Mouse (Mus musculus) lung, adult 18-20 months (tissue): ENCODE measurements around the gene Cstf1.
A peak's percentile ranks its signal among the peaks of the same experiment; 100 is the strongest.

ENCODE experiments used
- DNase-seq, 2 experiments: peaks; one replicate each; pipeline ENCODE4 v3.0.0; 2022; ENCODE audit warnings: mixed read lengths in 2 of 2

Gene Cstf1

GRCm38 (mm10) chr2:172370411-172371223 is at the start of gene Cstf1, which contains the start of gene Aurka:
Cstf1 (plus strand) TSS chr2:172370681.
Aurka (minus strand) TSS chr2:172370535.
- DNase-seq = peak; percentile 95

DNA sequence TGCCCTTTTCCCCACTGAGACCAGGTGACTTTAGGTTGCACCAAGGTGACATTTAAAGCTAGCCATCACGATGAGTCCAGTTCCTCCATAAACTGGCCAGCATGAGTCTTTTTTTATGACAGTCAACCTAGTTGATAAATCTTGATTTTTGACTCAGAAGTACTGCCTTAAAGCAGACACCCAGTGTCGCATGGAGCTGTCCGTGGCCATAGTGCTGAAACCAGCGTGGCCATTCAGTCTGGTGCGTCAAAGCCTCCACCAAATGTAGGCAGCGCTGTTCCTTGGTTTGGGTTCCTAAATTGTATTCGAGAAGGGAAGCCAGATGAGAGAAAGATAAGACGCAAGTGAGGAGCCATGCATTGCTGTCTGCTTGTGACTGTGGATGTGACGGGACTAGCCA is 49.6 kb upstream of the Cstf1 start:
- DNase-seq = peak; percentile 7 to 27

DNA sequence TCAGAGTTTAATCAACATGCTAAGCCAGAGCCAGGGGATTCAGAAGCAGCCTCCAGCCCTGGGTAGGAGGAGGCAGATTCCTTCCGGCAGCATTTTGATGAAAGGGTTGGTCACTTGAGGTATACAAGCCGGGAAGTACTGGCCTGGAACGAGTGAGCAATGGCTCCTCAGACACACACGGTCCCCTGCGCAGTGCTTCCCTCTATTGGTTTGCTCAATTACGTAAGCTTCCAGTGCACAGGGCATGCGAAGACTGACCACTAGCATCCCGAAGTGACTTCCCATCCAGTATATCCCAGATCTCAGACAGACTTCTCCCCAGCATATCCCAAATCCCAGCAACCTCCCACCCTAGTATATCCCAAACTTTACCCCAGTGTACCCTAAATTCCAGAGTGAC is 42.2 kb upstream of the Cstf1 start:
- no peak for DNase-seq

- DNase-seq = no peak
Observed at GRCm38 (mm10) chr2:172329179-172329578, 41.3 kb upstream of the Cstf1 start.

GRCm38 (mm10) chr2:172338206-172338942 is 32.1 kb upstream of the Cstf1 start:
- no peak for DNase-seq

DNA sequence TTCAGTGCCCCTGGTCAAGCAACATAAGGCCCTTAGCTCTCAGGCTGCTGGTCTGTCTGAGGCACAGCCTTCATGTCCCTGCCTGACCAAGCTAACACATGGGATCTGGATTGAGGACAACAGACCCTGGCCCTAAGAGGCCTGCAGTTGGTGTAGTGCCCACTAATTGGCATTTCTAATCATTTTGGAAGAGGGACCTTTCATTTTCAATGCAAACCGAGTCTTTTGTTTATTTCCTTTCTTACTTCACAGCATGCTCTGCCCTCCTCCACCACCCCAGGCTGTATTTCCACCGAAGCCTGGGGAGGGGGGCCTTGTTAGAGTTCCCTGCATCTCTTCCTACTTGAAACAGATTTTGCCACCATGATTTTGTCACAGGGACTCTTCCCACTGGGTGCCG is 29.5 kb upstream of the Cstf1 start:
- DNase-seq = no peak

- DNase-seq = no peak
Observed at GRCm38 (mm10) chr2:172341606-172342005, 28.9 kb upstream of the Cstf1 start.

- no peak for DNase-seq
Observed at GRCm38 (mm10) chr2:172343751-172344150, 26.7 kb upstream of the Cstf1 start.

DNA sequence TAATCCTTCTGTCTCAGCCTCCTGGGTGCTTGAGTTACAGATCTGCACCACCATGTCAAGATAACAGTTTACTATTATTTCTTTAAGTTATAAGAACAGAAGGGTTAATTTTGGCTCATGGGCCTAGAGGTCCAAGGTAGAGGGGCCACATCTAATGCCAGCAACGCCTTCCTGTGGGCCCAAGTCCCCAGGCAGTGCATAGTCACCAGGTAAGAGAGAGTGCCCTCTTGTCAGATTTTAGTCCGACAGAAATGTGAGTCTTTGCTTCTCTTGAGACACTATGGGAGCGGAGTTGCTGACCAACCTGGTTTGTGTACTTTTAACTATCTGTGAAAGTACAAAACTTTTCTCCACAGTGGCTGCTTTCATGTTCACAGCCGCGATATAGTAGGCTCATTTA is 25.8 kb upstream of the Cstf1 start:
- no peak for DNase-seq

- peak; percentile 97 to 98 for DNase-seq
Observed at GRCm38 (mm10) chr2:172345258-172345738, 25.2 kb upstream of the Cstf1 start, which contains the start of gene Fam210b. Fam210b (plus strand) TSS chr2:172345565.

GRCm38 (mm10) chr2:172346034-172346929 is 24.2 kb upstream of the Cstf1 start:
- DNase-seq = peak; percentile 30 to 66

GRCm38 (mm10) chr2:172346933-172347611 is 23.4 kb upstream of the Cstf1 start:
- DNase-seq = no peak

GRCm38 (mm10) chr2:172348297-172348950 is 22.1 kb upstream of the Cstf1 start:
- DNase-seq = peak; percentile 31 to 65

DNA sequence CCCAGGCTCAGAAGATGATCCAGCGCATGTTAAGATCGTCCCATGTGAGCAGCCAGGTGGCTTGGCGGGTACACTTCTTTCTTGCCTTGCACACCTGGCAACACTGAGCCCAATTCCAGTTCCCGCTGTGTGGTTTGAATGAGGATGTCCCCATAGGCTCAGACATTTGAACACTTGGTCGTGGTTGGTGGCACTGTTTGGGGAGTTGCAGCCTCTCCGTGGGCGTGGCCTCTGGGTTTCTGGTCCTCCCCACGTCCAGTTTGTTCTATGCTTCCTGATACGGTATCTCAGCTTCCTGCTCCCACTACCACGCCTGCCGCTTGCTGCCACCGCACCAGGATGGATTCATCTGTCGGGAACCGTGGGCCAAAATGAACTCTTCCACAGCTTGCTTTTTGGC is 20.7 kb upstream of the Cstf1 start:
- DNase-seq = no peak

GRCm38 (mm10) chr2:172350773-172351172 is 19.7 kb upstream of the Cstf1 start:
- peak in 1 of 2 experiments; percentile 27 for DNase-seq

GRCm38 (mm10) chr2:172353218-172353617 is 17.3 kb upstream of the Cstf1 start:
- DNase-seq = no peak

DNA sequence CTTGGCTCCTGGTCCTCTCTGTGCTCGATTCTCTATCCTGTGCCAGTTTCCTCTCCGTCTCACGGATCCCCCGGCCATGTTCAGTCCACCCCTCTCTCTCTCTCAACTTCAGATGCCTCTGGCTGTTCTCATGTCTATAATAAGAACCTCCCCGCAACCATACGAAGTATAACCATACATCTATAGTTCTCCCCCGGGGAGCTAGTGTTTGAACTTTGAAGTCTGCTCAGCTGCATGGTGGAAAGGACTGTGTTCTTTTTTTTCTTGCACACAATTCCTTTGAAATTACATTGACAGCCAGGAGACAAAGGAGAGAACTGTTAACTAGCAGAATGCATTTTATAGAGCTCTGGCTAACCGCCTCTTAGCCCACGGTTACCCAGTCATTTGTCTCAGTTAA is 15.7 kb upstream of the Cstf1 start:
- no peak for DNase-seq

DNA sequence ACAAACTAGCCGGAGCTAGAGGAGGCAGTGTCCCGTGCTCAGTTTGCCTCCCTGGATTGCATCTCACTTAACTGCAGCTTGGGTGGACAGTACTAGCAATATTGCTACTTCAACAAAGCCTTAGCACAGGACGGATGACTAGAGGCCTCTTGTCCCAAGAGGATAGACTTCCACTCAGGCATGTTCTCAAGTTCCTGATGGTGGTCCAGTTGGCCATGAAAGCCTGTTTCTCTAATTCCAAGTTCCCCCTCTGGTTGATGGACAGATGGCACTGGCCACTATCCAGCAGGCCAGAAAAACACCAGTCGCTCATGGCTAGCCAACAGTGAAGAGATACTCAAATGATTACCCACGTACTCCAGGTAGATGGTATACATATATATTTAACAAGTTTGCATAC is 14.6 kb upstream of the Cstf1 start:
- DNase-seq = no peak

DNA sequence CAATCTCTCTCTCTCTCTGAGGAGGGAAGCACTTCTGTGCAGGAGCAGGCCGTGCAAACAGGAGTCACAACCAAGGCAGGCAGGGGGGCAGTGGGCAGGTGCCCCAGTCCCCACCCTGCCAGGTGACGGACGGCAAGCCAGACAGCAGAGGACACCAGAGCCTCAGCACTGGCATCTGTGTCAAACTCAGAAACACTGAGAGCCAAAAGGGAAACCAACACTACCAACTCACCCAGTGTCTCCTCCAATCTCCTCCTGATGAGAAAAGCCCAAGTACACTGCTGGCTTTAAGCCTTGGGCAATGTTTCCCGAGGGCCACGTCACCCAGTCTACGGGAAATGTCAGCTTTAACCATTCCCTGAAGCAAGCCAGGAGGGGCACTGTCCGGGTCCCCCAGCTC is 7.3 kb upstream of the Cstf1 start:
- DNase-seq = no peak

DNA sequence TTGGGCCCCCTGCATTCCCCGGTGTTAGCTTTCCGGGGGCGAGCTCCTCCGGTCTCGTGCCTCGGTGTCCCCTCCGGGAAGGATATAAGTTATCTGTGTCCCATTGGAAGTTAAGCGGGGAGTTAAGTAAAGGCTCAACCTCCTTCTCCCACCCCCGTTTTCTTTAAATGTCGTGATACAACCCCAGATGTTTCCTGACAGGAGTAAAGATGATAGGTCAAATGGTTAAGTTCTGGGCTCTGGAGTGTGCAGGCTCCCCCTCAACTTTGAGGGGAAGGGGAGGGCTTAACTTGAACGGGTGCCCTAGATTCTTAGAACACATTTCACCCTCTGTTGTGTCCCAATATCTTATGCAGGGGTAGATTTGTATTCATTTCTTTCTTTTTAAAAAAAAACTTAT is 777 bp downstream of the Cstf1 start:
- DNase-seq = no peak

GRCm38 (mm10) chr2:172376551-172376950 is 6.1 kb downstream of the Cstf1 start:
- peak in 1 of 2 experiments; percentile 22 for DNase-seq
